Mouse (Mus musculus) liver, adult 2 months (tissue): Measurements from ENCODE around the gene Fyttd1. TPM values are rescaled to one million over a fixed set of nuclear protein-coding genes. Genes with fewer than 3 reads are reported as not detected.

Experiments used
- DNase-seq: peaks from one replicate; pipeline ENCODE4 v3.0.0-alpha.2; 2011; ENCODE audit warnings: low read depth, low spot score; ENCODE audit errors: extremely low read depth
- H3K27ac ChIP-seq: fragments of 200-500 bp; replicated peaks from 2 replicates; pipeline ENCODE4 v1.5.1; 2012; ENCODE audit warnings: low read depth, mild to moderate bottlenecking, control low read depth, inconsistent platforms, low read length; ENCODE audit not compliant: insufficient read depth
- H3K27me3 ChIP-seq: fragments of 200-500 bp; 2 replicates; pipeline ENCODE4 v1.6.1; 2012; ENCODE audit warnings: mild to moderate bottlenecking, moderate library complexity, low read length, inconsistent platforms; ENCODE audit not compliant: control insufficient read depth, insufficient read depth
- H3K36me3 ChIP-seq: fragments of 200-500 bp; 2 replicates; pipeline ENCODE4 v1.6.1; 2012; ENCODE audit warnings: low read length, inconsistent platforms; ENCODE audit not compliant: control insufficient read depth, insufficient read depth
- H3K4me1 ChIP-seq: fragments of 200-500 bp; 2 replicates; pipeline ENCODE4 v1.6.1; 2011; ENCODE audit warnings: low read length; ENCODE audit not compliant: control insufficient read depth, insufficient read depth
- H3K4me3 ChIP-seq: fragments of 200-500 bp; 2 replicates; pipeline ENCODE4 v1.5.1; 2011; ENCODE audit warnings: low read depth, mild to moderate bottlenecking, control low read depth, low read length, moderate library complexity; ENCODE audit not compliant: insufficient read depth
- H3K79me2 ChIP-seq: fragments of 200-500 bp; 2 replicates; pipeline ENCODE4 v1.6.1; 2012; ENCODE audit warnings: inconsistent platforms, mild to moderate bottlenecking, low read length, moderate library complexity; ENCODE audit not compliant: control insufficient read depth, insufficient read depth
- H3K9ac ChIP-seq: fragments of 200-500 bp; 2 replicates; pipeline ENCODE4 v1.6.1; 2012; ENCODE audit warnings: low read depth, mild to moderate bottlenecking, control low read depth, inconsistent platforms, low read length
- CTCF ChIP-seq: fragments of 200-500 bp; IDR thresholded peaks from 2 replicates; pipeline ENCODE4 v1.5.1; 2011; ENCODE audit warnings: low read depth, low read length, control low read depth
- POLR2A ChIP-seq: fragments of 200-500 bp; IDR thresholded peaks from 2 replicates; pipeline ENCODE4 v1.6.1; 2011; ENCODE audit warnings: low read length, control low read depth; ENCODE audit not compliant: insufficient read depth; ENCODE audit errors: extremely low read depth
- WGBS: fragments of 180-500 bp; shearing (Covaris S2); methylation state at CpG from one replicate; pipeline ENCODE4 v1.1.7; 2018; 5-methylcytosine and 5-hydroxymethylcytosine counted together
- polyA plus RNA-seq: library from polyadenylated mRNA; depleted of rRNA; stranded (reverse); fragments of >200 nt; gene quantifications from 2 replicates; pipeline ENCODE4 v1.2.3, GENCODE M21; 2012
- total RNA-seq: library from RNA; depleted of rRNA; stranded (reverse); fragments of >200 nt; gene quantifications from 2 replicates; pipeline ENCODE4 v1.2.3, GENCODE M21; 2014

The Fyttd1 gene
- total and polyA plus RNA-seq, 2 experiments = 4.7 to 21.4 TPM

GRCm38 (mm10) chr16:32887996-32888395 lies 10.7 kb downstream of the Fyttd1 start:
- WGBS = 91% methylated on average over 7 of the region's 7 CpGs
- H3K4me3 ChIP-seq = no peak overlapping the region
- no peak for TF ChIP-seq POLR2A
- peak; percentile 44; the same call in 1 of the 2 replicates for TF ChIP-seq CTCF

GRCm38 (mm10) chr16:32889881-32890280 lies 12.6 kb downstream of the Fyttd1 start:
- no peaks in the 10 kb centered on the region; the same call in 1 of the 2 replicates for H3K79me2 ChIP-seq
- peaks cover 1% of the 10 kb centered on the region; the same call in 1 of the 2 replicates for H3K4me1 ChIP-seq
- peaks cover 33% of the 10 kb centered on the region for H3K36me3 ChIP-seq
- peak; percentile 57 for DNase-seq
- H3K27ac ChIP-seq = no peak overlapping the region
- no peaks in the 10 kb centered on the region for H3K27me3 ChIP-seq
- no peak overlapping the region for H3K4me3 ChIP-seq
- H3K9ac ChIP-seq = no peak overlapping the region
- WGBS = 15% methylated on average over 2 of the region's 2 CpGs
- TF ChIP-seq CTCF = no peak
- no peak for TF ChIP-seq POLR2A

More at GRCm38 (mm10) chr16:32887996-32888395, 10.7 kb downstream of the Fyttd1 start:
- Histone ChIP-seq H3K27me3 (no peaks in the 10 kb centered on the region), H3K27ac (no peak overlapping the region), H3K36me3 (peaks cover 28% of the 10 kb centered on the region), H3K79me2 (peaks cover 4% of the 10 kb centered on the region; the same call in 1 of the 2 replicates), H3K4me1 (peaks cover 1% of the 10 kb centered on the region; the same call in 1 of the 2 replicates), H3K9ac (no peak overlapping the region)
- DNase-seq = peak; percentile 29

GRCm38 (mm10) chr16:32896126-32896525 lies 18.8 kb downstream of the Fyttd1 start:
- Histone ChIP-seq H3K9ac (no peak overlapping the region), H3K27ac (no peak overlapping the region), H3K4me3 (no peak overlapping the region), H3K4me1 (no peaks in the 10 kb centered on the region), H3K79me2 (peaks cover 4% of the 10 kb centered on the region), H3K27me3 (no peaks in the 10 kb centered on the region), H3K36me3 (peaks cover 46% of the 10 kb centered on the region)
- TF ChIP-seq CTCF (no peak), POLR2A (no peak)
- peak; percentile 20 for DNase-seq

- no peak for DNase-seq
- H3K27me3 ChIP-seq = no peaks in the 10 kb centered on the region
- H3K27ac ChIP-seq = no peak overlapping the region
- peaks cover 35% of the 10 kb centered on the region for H3K36me3 ChIP-seq
- peaks cover 2% of the 10 kb centered on the region for H3K4me1 ChIP-seq
- H3K79me2 ChIP-seq = no peaks in the 10 kb centered on the region
- TF ChIP-seq POLR2A = no peak
- TF ChIP-seq CTCF = no peak
- WGBS = 91% methylated on average over 2 of the region's 2 CpGs
- H3K9ac ChIP-seq = no peak overlapping the region
- no peak overlapping the region for H3K4me3 ChIP-seq
Observed at GRCm38 (mm10) chr16:32901360-32902050, 24.2 kb downstream of the Fyttd1 start.

- H3K4me1 ChIP-seq = peaks cover 2% of the 10 kb centered on the region
- WGBS = 56% methylated on average over 3 of the region's 3 CpGs
- no peaks in the 10 kb centered on the region for H3K27me3 ChIP-seq
- no peaks in the 10 kb centered on the region for H3K79me2 ChIP-seq
- H3K36me3 ChIP-seq = peaks cover 37% of the 10 kb centered on the region
- no peak overlapping the region for H3K9ac ChIP-seq
- H3K4me3 ChIP-seq = no peak overlapping the region
- DNase-seq = no peak
- no peak for TF ChIP-seq CTCF
- TF ChIP-seq POLR2A = no peak
- H3K27ac ChIP-seq = no peak overlapping the region
Observed at GRCm38 (mm10) chr16:32902051-32902428, 24.7 kb downstream of the Fyttd1 start.

- H3K9ac ChIP-seq = no peak overlapping the region
- TF ChIP-seq CTCF = no peak
- no peak for TF ChIP-seq POLR2A
- H3K36me3 ChIP-seq = peaks cover 19% of the 10 kb centered on the region
- no peak overlapping the region for H3K4me3 ChIP-seq
- H3K27ac ChIP-seq = no peak overlapping the region
- peaks cover 2% of the 10 kb centered on the region for H3K4me1 ChIP-seq
- DNase-seq = no peak
- H3K79me2 ChIP-seq = no peaks in the 10 kb centered on the region
- WGBS = 94% methylated on average over 2 of the region's 2 CpGs
- H3K27me3 ChIP-seq = no peaks in the 10 kb centered on the region
Observed at GRCm38 (mm10) chr16:32906186-32906585, 28.9 kb downstream of the Fyttd1 start.
